Mouse (Mus musculus) brain, embryonic 14.5 days (tissue): ENCODE data around the gene Use1. TPM values are rescaled to one million over a fixed set of nuclear protein-coding genes. Genes with fewer than 3 reads are reported as not detected.

Source experiments
- DNase-seq: peaks from one replicate; pipeline ENCODE4 v3.0.0-alpha.2; 2011; ENCODE audit warnings: low read depth
- CTCF ChIP-seq: fragments of 200-500 bp; IDR thresholded peaks from 2 replicates; pipeline ENCODE4 v1.5.1; 2012; ENCODE audit warnings: inconsistent platforms, mild to moderate bottlenecking, moderate library complexity, borderline replicate concordance; ENCODE audit not compliant: insufficient read depth, insufficient read length; ENCODE audit errors: extremely low read depth
- POLR2A ChIP-seq: fragments of 200-500 bp; IDR thresholded peaks from 2 replicates; pipeline ENCODE4 v1.6.1; 2012; ENCODE audit warnings: mild to moderate bottlenecking, inconsistent platforms, borderline replicate concordance; ENCODE audit not compliant: poor library complexity, insufficient read depth, insufficient read length, severe bottlenecking; ENCODE audit errors: extremely low read depth
- polyA plus RNA-seq: library from polyadenylated mRNA; depleted of rRNA; stranded (reverse); fragments of >200 nt; gene quantifications from 2 replicates; pipeline ENCODE4 v1.2.3, GENCODE M21; 2012

The Use1 gene
- polyA plus RNA-seq, 1 experiment: 155 TPM

GRCm38 (mm10) chr8:71394481-71394880, 27.8 kb downstream of the Use1 start:
- no peak for DNase-seq
- TF ChIP-seq CTCF: no peak
- no peak for TF ChIP-seq POLR2A

GRCm38 (mm10) chr8:71395071-71395470, 28.4 kb downstream of the Use1 start:
- DNase-seq: no peak
- TF ChIP-seq POLR2A: no peak
- TF ChIP-seq CTCF: no peak

- TF ChIP-seq POLR2A: no peak
- no peak for TF ChIP-seq CTCF
- DNase-seq: no peak
These were observed 29.0 kb downstream of the Use1 start, which contains the start of gene Ushbp1 for GRCm38 (mm10) chr8:71395629-71396028. Gene Ushbp1 (minus strand): TSS chr8:71395802.

GRCm38 (mm10) chr8:71396639-71397305, 30.1 kb downstream of the Use1 start, which contains the start of gene Babam1:
Gene Babam1 (plus strand): TSS chr8:71396861.
- DNase-seq: peak; percentile 99
- TF ChIP-seq POLR2A (peak; percentile 62; the same call in 1 of the 2 replicates), CTCF (no peak)

- TF ChIP-seq CTCF: no peak
- DNase-seq: no peak
These were observed 31.1 kb downstream of the Use1 start for GRCm38 (mm10) chr8:71397701-71398100.

- no peak for TF ChIP-seq POLR2A
- no peak for TF ChIP-seq CTCF
- no peak for DNase-seq
These were observed 34.2 kb downstream of the Use1 start for GRCm38 (mm10) chr8:71400826-71401225.

- DNase-seq: no peak
- TF ChIP-seq CTCF (no peak), POLR2A (no peak)
These were observed 34.8 kb downstream of the Use1 start for GRCm38 (mm10) chr8:71401454-71401853.

GRCm38 (mm10) chr8:71402446-71402964, 35.9 kb downstream of the Use1 start:
- TF ChIP-seq POLR2A (no peak), CTCF (no peak)
- no peak for DNase-seq

GRCm38 (mm10) chr8:71403107-71403885, 36.6 kb downstream of the Use1 start:
- no peak for DNase-seq

GRCm38 (mm10) chr8:71404011-71404410, 37.4 kb downstream of the Use1 start:
- DNase-seq: no peak
- no peak for TF ChIP-seq CTCF
- TF ChIP-seq POLR2A: no peak

More at GRCm38 (mm10) chr8:71403107-71403885, 36.6 kb downstream of the Use1 start:
- TF ChIP-seq CTCF (no peak), POLR2A (no peak)

- DNase-seq: peak; percentile 11
- TF ChIP-seq CTCF: no peak
- no peak for TF ChIP-seq POLR2A
These were observed 38.3 kb downstream of the Use1 start for GRCm38 (mm10) chr8:71404951-71405351.
